In the genomic region with DNA sequence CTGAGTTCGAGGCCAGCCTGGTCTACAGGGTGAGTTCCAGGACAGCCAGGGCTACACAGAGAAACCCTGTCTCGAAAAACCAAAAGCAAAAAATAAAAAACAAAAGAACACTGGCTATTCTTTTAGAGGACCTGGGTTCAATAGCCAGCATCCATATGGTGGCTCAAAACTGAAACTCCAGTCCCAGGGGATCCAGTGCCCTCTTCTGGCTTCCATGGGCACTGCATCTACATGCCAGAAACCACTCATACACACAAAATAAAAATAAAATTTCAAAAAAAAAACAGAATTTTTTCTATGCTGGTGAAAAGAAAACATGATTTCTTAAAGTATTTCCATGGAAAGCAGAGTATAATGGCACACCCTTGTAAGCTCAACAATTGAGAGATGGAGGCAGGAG, we compare ENCODE assay signal across 8 mouse cellular contexts. TPM values are rescaled to one million over a fixed set of nuclear protein-coding genes. Genes with fewer than 3 reads are reported as not detected.
DNase-seq lines count a peak whose midpoint lies in the region; ATAC-seq and TF ChIP-seq lines count a peak whose summit lies in the region.

No protein-coding gene starts in this region.

- peak; percentile 38 to 42 for DNase-seq in cerebellum, postnatal 36 days
- no peak for DNase-seq in cerebellum, adult 9-10 months
- peak; percentile 25 for DNase-seq in urinary bladder, postnatal 14 days (ENCODE audit: low spot score)
- DNase-seq in urinary bladder, postnatal 10 days (ENCODE audit: low spot score): no peak
- DNase-seq in liver, postnatal 0 days: peak; percentile 44
- peak; percentile 35 for DNase-seq in stomach, postnatal 0 days (ENCODE audit: low spot score)
- no peak for DNase-seq in left cerebral cortex, postnatal 10 days (ENCODE audit: extremely low spot score in 1 of 2, low spot score in 2 of 2)

- no peak overlapping the region for H3K27ac ChIP-seq in liver, postnatal 0 days (ENCODE audit: low read depth)
- H3K27ac ChIP-seq in stomach, postnatal 0 days (replicated peaks): peak overlapping the region; percentile 65
- no peak overlapping the region for H3K27ac ChIP-seq in midbrain, embryonic 15.5 days

- intact Hi-C loops in left cerebral cortex, postnatal 10 days (cut with DNase I): no loop called here

- no peak for TF ChIP-seq EP300 in liver, postnatal 0 days (IDR thresholded peaks at IDR 0.05; ENCODE audit: low read depth)
- no peak for TF ChIP-seq EP300 in stomach, postnatal 0 days (optimal IDR thresholded peaks at IDR 0.05)

- H3K9ac ChIP-seq in liver, postnatal 0 days (replicated peaks): no peak overlapping the region
- H3K9ac ChIP-seq in stomach, postnatal 0 days (ENCODE audit: low read length): no peak overlapping the region
- no peak overlapping the region for H3K9ac ChIP-seq in midbrain, embryonic 15.5 days

- 69% methylated on average over 2 of the region's 2 CpGs for WGBS in liver, postnatal 0 days (ENCODE audit: insufficient replicate concordance)
- 100% methylated on average over 2 of the region's 2 CpGs for WGBS in stomach, postnatal 0 days
- 93% methylated on average over 2 of the region's 2 CpGs for WGBS in midbrain, embryonic 15.5 days

- peaks cover 7% of the 10 kb centered on the region; the same call in 1 of the 2 replicates for H3K4me1 ChIP-seq in liver, postnatal 0 days (ENCODE audit: insufficient read depth)
- H3K4me1 ChIP-seq in stomach, postnatal 0 days (replicated peaks; ENCODE audit: control insufficient read depth, insufficient read depth): no peaks in the 10 kb centered on the region
- no peaks in the 10 kb centered on the region for H3K4me1 ChIP-seq in midbrain, embryonic 15.5 days

- no peaks in the 10 kb centered on the region for H3K27me3 ChIP-seq in liver, postnatal 0 days (ENCODE audit: insufficient read depth, low read length)
- H3K27me3 ChIP-seq in stomach, postnatal 0 days (ENCODE audit: control insufficient read depth, insufficient read depth, low read length): no peaks in the 10 kb centered on the region
- H3K27me3 ChIP-seq in midbrain, embryonic 15.5 days (replicated peaks): no peaks in the 10 kb centered on the region

- peak; percentile 72 for TF ChIP-seq CTCF in liver, postnatal 0 days (IDR thresholded peaks at IDR 0.05; ENCODE audit: low read depth)
- TF ChIP-seq CTCF in stomach, postnatal 0 days (IDR thresholded peaks at IDR 0.05; ENCODE audit: low read depth): peak; percentile 71

- ATAC-seq in liver, postnatal 0 days: no peak
- no peak for ATAC-seq in stomach, postnatal 0 days (ENCODE audit: low FRiP score, low TSS enrichment)
- no peak for ATAC-seq in midbrain, embryonic 15.5 days (replicated peaks)

- H3K36me3 ChIP-seq in liver, postnatal 0 days (replicated peaks; ENCODE audit: insufficient read depth, low read length): 0 out of 2 replicates have a peak, but pooled peaks cover 4% of the 10 kb centered on the region
- no peaks in the 10 kb centered on the region for H3K36me3 ChIP-seq in stomach, postnatal 0 days (ENCODE audit: control insufficient read depth, insufficient read depth, low read length)
- H3K36me3 ChIP-seq in midbrain, embryonic 15.5 days (replicated peaks): no peaks in the 10 kb centered on the region

- no peak overlapping the region for H3K4me2 ChIP-seq in liver, postnatal 0 days (ENCODE audit: low read depth, low read length)
- H3K4me2 ChIP-seq in stomach, postnatal 0 days (replicated peaks; ENCODE audit: low read depth): no peak overlapping the region
- H3K4me2 ChIP-seq in midbrain, embryonic 15.5 days: no peak overlapping the region

- no peaks in the 10 kb centered on the region for H3K9me3 ChIP-seq in liver, postnatal 0 days (ENCODE audit: low read length)
- H3K9me3 ChIP-seq in stomach, postnatal 0 days (ENCODE audit: control insufficient read depth, low read length): no peaks in the 10 kb centered on the region
- no peaks in the 10 kb centered on the region for H3K9me3 ChIP-seq in midbrain, embryonic 15.5 days

- H3K4me3 ChIP-seq in liver, postnatal 0 days (ENCODE audit: low read depth, low read length): no peak overlapping the region
- no peak overlapping the region for H3K4me3 ChIP-seq in stomach, postnatal 0 days (ENCODE audit: low read depth, low read length)
- no peak overlapping the region for H3K4me3 ChIP-seq in midbrain, embryonic 15.5 days

RNA-seq across cellular contexts. Expression of gene Spop, which starts 18.3 kb away (rescaled TPM):
- polyA plus RNA-seq in liver, postnatal 0 days (2015; fragmentation: Nextera tagmentation; extraction: Ambion mirVana): 42.4 and 53.2 TPM in 2 replicates
- 92.4 and 96.0 TPM in 2 replicates for polyA plus RNA-seq in stomach, postnatal 0 days (2015; fragmentation: Nextera tagmentation; extraction: Ambion mirVana)
- total RNA-seq in left cerebral cortex, postnatal 10 days (2021): 100 to 1,000 TPM; 140 to 143 TPM
- polyA plus RNA-seq in midbrain, embryonic 15.5 days (2015; fragmentation: Nextera tagmentation; extraction: Ambion mirVana): 208 and 234 TPM in 2 replicates

RNA-seq across cellular contexts. Expression of gene Slc35b1, which starts 47.7 kb away (rescaled TPM):
- polyA plus RNA-seq in liver, postnatal 0 days (2015; fragmentation: Nextera tagmentation; extraction: Ambion mirVana): 38.4 and 40.1 TPM in 2 replicates
- 106 and 110 TPM in 2 replicates for polyA plus RNA-seq in stomach, postnatal 0 days (2015; fragmentation: Nextera tagmentation; extraction: Ambion mirVana)
- total RNA-seq in left cerebral cortex, postnatal 10 days (2021): 10 to 100 TPM; 78.8 to 79.4 TPM
- polyA plus RNA-seq in midbrain, embryonic 15.5 days (2015; fragmentation: Nextera tagmentation; extraction: Ambion mirVana): 143 TPM in 2 replicates

Comparison
In these comparisons a context has a peak if more than half of its experiments do, and no peak if none do; other contexts are left out.
1. DNase-seq: peak in cerebellum, postnatal 36 days (2 of 2), urinary bladder, postnatal 14 days (single experiment), liver, postnatal 0 days (single experiment) and stomach, postnatal 0 days (single experiment); none in cerebellum, adult 9-10 months (single experiment), urinary bladder, postnatal 10 days (single experiment) and left cerebral cortex, postnatal 10 days (0 of 2).